In genomic region chr11:106215450-106215859, GRCm38 (mm10) we compare ENCODE assay signal across 8 mouse cellular contexts. TPM values are rescaled to one million over a fixed set of nuclear protein-coding genes. Genes with fewer than 3 reads are reported as not detected.
A peak's percentile ranks its signal among the peaks of the same experiment; 100 is the strongest.
DNase-seq lines count a peak whose midpoint lies in the region; ATAC-seq and TF ChIP-seq lines count a peak whose summit lies in the region.

No protein-coding gene starts in this region.

- ATAC-seq in heart, embryonic 14.5 days (ENCODE audit: insufficient number of reproducible peaks, insufficient read depth, low FRiP score, low read depth) = no peak
- no peak for ATAC-seq in hindbrain, embryonic 11.5 days (ENCODE audit: low FRiP score)
- ATAC-seq in midbrain, embryonic 11.5 days (ENCODE audit: low FRiP score) = no peak

- no peak for TF ChIP-seq POLR2A in thymus, adult 2 months (IDR thresholded peaks at IDR 0.05; ENCODE audit: control insufficient read depth, extremely low read depth, insufficient read depth, low read length, poor library complexity)

- no peaks in the 10 kb centered on the region for H3K27me3 ChIP-seq in heart, embryonic 14.5 days (ENCODE audit: control insufficient read depth, insufficient read depth, low read length)
- H3K27me3 ChIP-seq in hindbrain, embryonic 11.5 days (ENCODE audit: control insufficient read depth, insufficient read depth, low read length) = no peaks in the 10 kb centered on the region
- no peaks in the 10 kb centered on the region for H3K27me3 ChIP-seq in midbrain, embryonic 11.5 days (ENCODE audit: control insufficient read depth, insufficient read depth, low read length)
- no peaks in the 10 kb centered on the region for H3K27me3 ChIP-seq in thymus, adult 2 months (ENCODE audit: control insufficient read depth, insufficient read depth, low read length)

- H3K4me2 ChIP-seq in heart, embryonic 14.5 days (ENCODE audit: low read length) = peak overlapping the region; percentile 74
- H3K4me2 ChIP-seq in hindbrain, embryonic 11.5 days (replicated peaks; ENCODE audit: low read depth, low read length) = peak overlapping the region; percentile 51
- H3K4me2 ChIP-seq in midbrain, embryonic 11.5 days = peak overlapping the region; percentile 60

- H3K4me3 ChIP-seq in heart, embryonic 14.5 days (ENCODE audit: control insufficient read depth in 1 of 2, insufficient read depth in 1 of 2, low read depth in 1 of 2, low read length in 2 of 2) = peak overlapping the region; percentile 85 to 97
- peak overlapping the region; percentile 98 for H3K4me3 ChIP-seq in hindbrain, embryonic 11.5 days (ENCODE audit: low read depth, low read length)
- peak overlapping the region; percentile 57 for H3K4me3 ChIP-seq in midbrain, embryonic 11.5 days (ENCODE audit: low read depth, low read length)
- no peak overlapping the region for H3K4me3 ChIP-seq in thymus, adult 2 months (ENCODE audit: control insufficient read depth, insufficient read depth, low read length)

- peak overlapping the region; percentile 90 to 96; a peak in 3 of 4 replicates for H3K27ac ChIP-seq in heart, embryonic 14.5 days (replicated peaks in 1 of 2; ENCODE audit: control insufficient read depth in 1 of 2, insufficient read depth in 1 of 2, low read depth in 2 of 2, low read length in 2 of 2)
- H3K27ac ChIP-seq in hindbrain, embryonic 11.5 days (ENCODE audit: low read depth, low read length) = no peak overlapping the region
- H3K27ac ChIP-seq in midbrain, embryonic 11.5 days (ENCODE audit: low read depth, low read length) = no peak overlapping the region
- H3K27ac ChIP-seq in thymus, adult 2 months (ENCODE audit: control insufficient read depth, insufficient read depth, low read length) = no peak overlapping the region

- no peaks in the 10 kb centered on the region for H3K9me3 ChIP-seq in heart, embryonic 14.5 days (ENCODE audit: control insufficient read depth, low read length)
- H3K9me3 ChIP-seq in hindbrain, embryonic 11.5 days (ENCODE audit: control insufficient read depth, low read length) = no peaks in the 10 kb centered on the region
- H3K9me3 ChIP-seq in midbrain, embryonic 11.5 days (ENCODE audit: control insufficient read depth, low read length) = no peaks in the 10 kb centered on the region

- peak overlapping the region; percentile 99 for H3K9ac ChIP-seq in heart, embryonic 14.5 days (ENCODE audit: low read length)
- peak overlapping the region; percentile 98 for H3K9ac ChIP-seq in hindbrain, embryonic 11.5 days (ENCODE audit: low read depth, low read length)
- peak overlapping the region; percentile 79 for H3K9ac ChIP-seq in midbrain, embryonic 11.5 days (ENCODE audit: low read length)

- peaks cover 5 to 21% of the 10 kb centered on the region in 2 experiments for H3K4me1 ChIP-seq in heart, embryonic 14.5 days (ENCODE audit: control insufficient read depth in 2 of 2, insufficient read depth in 2 of 2, low read length in 2 of 2)
- peaks cover 6% of the 10 kb centered on the region; the same call in 1 of the 2 replicates for H3K4me1 ChIP-seq in hindbrain, embryonic 11.5 days (replicated peaks; ENCODE audit: control insufficient read depth, insufficient read depth, low read length)
- H3K4me1 ChIP-seq in midbrain, embryonic 11.5 days (ENCODE audit: control insufficient read depth, insufficient read depth, low read length) = peaks cover 21% of the 10 kb centered on the region
- peaks cover 9% of the 10 kb centered on the region; the same call in 1 of the 2 replicates for H3K4me1 ChIP-seq in thymus, adult 2 months (replicated peaks; ENCODE audit: control insufficient read depth, insufficient read depth, low read length)

- intact Hi-C loops in heart, postnatal 36 days (cut with DNase I) = no loop called here

- H3K36me3 ChIP-seq in heart, embryonic 14.5 days (ENCODE audit: control insufficient read depth, insufficient read depth, low read length) = peaks cover 27% of the 10 kb centered on the region
- H3K36me3 ChIP-seq in hindbrain, embryonic 11.5 days (ENCODE audit: control insufficient read depth, insufficient read depth, low read length) = 0 out of 2 replicates have a peak, but pooled peaks cover 2% of the 10 kb centered on the region
- peaks cover 4% of the 10 kb centered on the region; the same call in 1 of the 2 replicates for H3K36me3 ChIP-seq in midbrain, embryonic 11.5 days (ENCODE audit: control insufficient read depth, insufficient read depth, low read length)
- peaks cover 12% of the 10 kb centered on the region for H3K36me3 ChIP-seq in thymus, adult 2 months (ENCODE audit: control insufficient read depth, insufficient read depth, low read length)

- WGBS in heart, embryonic 14.5 days = 17% methylated on average over 7 of the region's 7 CpGs
- WGBS in hindbrain, embryonic 11.5 days = 33% methylated on average over 7 of the region's 7 CpGs
- 30% methylated on average over 7 of the region's 7 CpGs for WGBS in midbrain, embryonic 11.5 days
- WGBS in thymus, adult 2 months = 15% methylated on average over 7 of the region's 7 CpGs

- no peak for DNase-seq in heart, postnatal 36 days
- peak; percentile 32 for DNase-seq in NIH3T3 (ENCODE audit: low read depth)
- DNase-seq in hindbrain, embryonic 11.5 days (ENCODE audit: low spot score) = no peak
- no peak for DNase-seq in midbrain, embryonic 11.5 days (ENCODE audit: low spot score, missing footprints)
- no peak for DNase-seq in frontal cortex, postnatal 10 days (ENCODE audit: low spot score in 2 of 2)
- no peak for DNase-seq in thymus, adult 2 months
- no peak for DNase-seq in spleen, postnatal 14 days (ENCODE audit: low spot score in 2 of 2)

- TF ChIP-seq CTCF in thymus, adult 2 months (IDR thresholded peaks at IDR 0.05; ENCODE audit: borderline replicate concordance, control insufficient read depth, extremely low read depth, insufficient read depth, low read length, poor library complexity) = no peak

RNA-seq across cellular contexts. Expression of gene Ccdc47, which starts 0.7 kb away (rescaled TPM):
- 69.8 and 75.9 TPM in 2 replicates for polyA plus RNA-seq in heart, embryonic 14.5 days (2014; fragmentation: Nextera tagmentation; extraction: Ambion mirVana)
- total RNA-seq in heart, postnatal 36 days (2021) = 10 to 100 TPM; 72.5 to 82.4 TPM
- 65.7 and 72.3 TPM in 2 replicates for polyA plus RNA-seq in hindbrain, embryonic 11.5 days (2014; fragmentation: Nextera tagmentation; extraction: Ambion mirVana)
- polyA plus RNA-seq in midbrain, embryonic 11.5 days (2014; fragmentation: Nextera tagmentation; extraction: Ambion mirVana) = 74.1 and 76.4 TPM in 2 replicates
- polyA plus RNA-seq in thymus, adult 2 months (2012; rRNA removed) = 15.5 and 16.9 TPM in 2 replicates

RNA-seq across cellular contexts. Expression of gene Ddx42, which starts 1.3 kb away (rescaled TPM):
- polyA plus RNA-seq in heart, embryonic 14.5 days (2014; fragmentation: Nextera tagmentation; extraction: Ambion mirVana) = 43.0 and 44.9 TPM in 2 replicates
- total RNA-seq in heart, postnatal 36 days (2021) = 10 to 100 TPM; 26.5 to 28.7 TPM
- 91.4 and 103 TPM in 2 replicates for polyA plus RNA-seq in hindbrain, embryonic 11.5 days (2014; fragmentation: Nextera tagmentation; extraction: Ambion mirVana)
- 105 and 110 TPM in 2 replicates for polyA plus RNA-seq in midbrain, embryonic 11.5 days (2014; fragmentation: Nextera tagmentation; extraction: Ambion mirVana)
- polyA plus RNA-seq in thymus, adult 2 months (2012; rRNA removed) = 16.7 and 19.9 TPM in 2 replicates

RNA-seq across cellular contexts. Expression of gene Strada, which starts 13.5 kb away (rescaled TPM):
- polyA plus RNA-seq in heart, embryonic 14.5 days (2014; fragmentation: Nextera tagmentation; extraction: Ambion mirVana) = 19.4 and 21.8 TPM in 2 replicates
- 1 to 10 TPM; 7.2 to 8.2 TPM for total RNA-seq in heart, postnatal 36 days (2021)
- 36.4 and 44.5 TPM in 2 replicates for polyA plus RNA-seq in hindbrain, embryonic 11.5 days (2014; fragmentation: Nextera tagmentation; extraction: Ambion mirVana)
- polyA plus RNA-seq in midbrain, embryonic 11.5 days (2014; fragmentation: Nextera tagmentation; extraction: Ambion mirVana) = 38.4 and 40.5 TPM in 2 replicates
- 40.3 and 40.5 TPM in 2 replicates for polyA plus RNA-seq in thymus, adult 2 months (2012; rRNA removed)

RNA-seq across cellular contexts. Expression of gene Ftsj3, which starts 40.4 kb away (rescaled TPM):
- 31.7 and 34.1 TPM in 2 replicates for polyA plus RNA-seq in heart, embryonic 14.5 days (2014; fragmentation: Nextera tagmentation; extraction: Ambion mirVana)
- 10 to 100 TPM; 21.1 to 23.0 TPM for total RNA-seq in heart, postnatal 36 days (2021)
- 59.4 and 61.2 TPM in 2 replicates for polyA plus RNA-seq in hindbrain, embryonic 11.5 days (2014; fragmentation: Nextera tagmentation; extraction: Ambion mirVana)
- polyA plus RNA-seq in midbrain, embryonic 11.5 days (2014; fragmentation: Nextera tagmentation; extraction: Ambion mirVana) = 67.3 and 71.4 TPM in 2 replicates
- 23.7 and 25.3 TPM in 2 replicates for polyA plus RNA-seq in thymus, adult 2 months (2012; rRNA removed)

RNA-seq across cellular contexts. Expression of gene Psmc5, which starts 40.5 kb away (rescaled TPM):
- polyA plus RNA-seq in heart, embryonic 14.5 days (2014; fragmentation: Nextera tagmentation; extraction: Ambion mirVana) = 200 and 207 TPM in 2 replicates
- total RNA-seq in heart, postnatal 36 days (2021) = 100 to 1,000 TPM; 102 to 105 TPM
- 381 and 414 TPM in 2 replicates for polyA plus RNA-seq in hindbrain, embryonic 11.5 days (2014; fragmentation: Nextera tagmentation; extraction: Ambion mirVana)
- polyA plus RNA-seq in midbrain, embryonic 11.5 days (2014; fragmentation: Nextera tagmentation; extraction: Ambion mirVana) = 396 and 404 TPM in 2 replicates
- 53.9 and 56.1 TPM in 2 replicates for polyA plus RNA-seq in thymus, adult 2 months (2012; rRNA removed)

Comparison
In these comparisons a context has a peak if more than half of its experiments do, and no peak if none do; other contexts are left out.
1. H3K27ac ChIP-seq: peak in heart, embryonic 14.5 days (2 of 2); none in hindbrain, embryonic 11.5 days (single experiment), midbrain, embryonic 11.5 days (single experiment) and thymus, adult 2 months (single experiment).
2. Peak in every context shown above with its lines, with median percentiles within 50 percentile points of each other: H3K4me2 ChIP-seq and H3K9ac ChIP-seq.